Mouse (Mus musculus): ENCODE data around the gene 4632433K11Rik.

DNA sequence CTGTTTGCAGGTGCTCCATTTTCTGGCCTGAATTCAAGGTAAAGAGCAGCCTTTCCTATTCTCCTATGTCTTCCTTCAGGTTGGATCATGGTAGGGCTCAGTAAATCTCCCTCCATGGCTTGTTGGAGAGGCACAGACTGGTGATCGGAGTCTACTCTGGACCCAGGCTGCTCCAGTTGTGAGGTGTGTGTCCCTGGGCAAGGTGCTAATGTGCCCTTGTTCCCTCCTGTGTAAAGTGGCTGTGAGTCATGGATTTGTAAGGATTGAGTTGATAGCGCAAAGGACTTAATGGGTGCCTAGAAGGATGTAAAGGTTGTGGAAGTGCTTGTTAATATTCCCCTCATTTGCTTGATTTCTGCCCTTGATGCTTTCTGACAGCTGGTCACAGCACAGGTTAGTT is 48.0 kb downstream of the 4632433K11Rik start:
- TF ChIP-seq CTCF (IDR thresholded peaks at IDR 0.05 in 2 of 3, conservative IDR thresholded peaks at IDR 0.05 in 1 of 3; ENCODE audit: control insufficient read depth in 1 of 3, insufficient read depth in 1 of 3, low read depth in 2 of 3, low read length in 3 of 3, poor library complexity in 1 of 3, severe bottlenecking in 1 of 3): no peak
- TF ChIP-seq EP300 (IDR thresholded peaks at IDR 0.05; ENCODE audit: low read depth in 1 of 2, low read length in 2 of 2): no peak
